Comparison of ENCODE assay signal across 25 mouse cellular contexts in the genomic region with DNA sequence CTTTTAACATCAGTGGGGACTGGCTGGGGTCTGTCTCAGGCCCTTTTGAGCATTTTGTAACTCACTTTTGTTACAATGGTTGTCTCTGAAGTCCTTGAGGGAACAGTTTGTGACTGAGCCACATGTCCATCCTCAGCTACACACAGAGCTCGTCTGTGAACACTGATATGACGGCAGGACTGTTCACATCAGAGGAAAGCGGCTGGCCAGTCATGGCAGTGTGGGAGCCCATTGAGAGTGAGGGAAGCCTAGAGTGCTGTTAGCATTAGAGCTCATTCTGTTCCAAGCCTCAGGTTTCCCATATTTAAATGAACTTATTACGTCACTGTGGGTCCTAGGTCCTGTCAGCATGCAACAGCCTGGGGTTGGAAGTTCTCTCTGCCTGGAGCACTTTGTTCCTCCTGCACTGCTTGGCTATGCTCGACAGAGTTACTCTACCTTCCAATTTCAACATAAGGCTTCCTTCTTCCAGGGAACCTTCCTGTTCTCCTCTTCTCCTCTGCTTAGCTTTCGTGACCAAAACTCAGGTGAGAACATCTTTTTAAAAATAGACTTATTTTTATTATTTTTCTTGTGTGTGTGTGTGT.
DNase-seq lines count a peak whose midpoint lies in the region; ATAC-seq lines count a peak whose summit lies in the region.
"Had no signal": no experiment of that assay in that cellular context is flagged by ENCODE, and none has a peak within 500 bp of the region (broad histone marks: within the 10 kb centered on the region; RNA-seq: fewer than 3 reads in every experiment).

No protein-coding gene starts in this region.

- H3K4me3 ChIP-seq in midbrain, embryonic 10.5 days = no peak overlapping the region
- H3K4me3 ChIP-seq in midbrain, embryonic 15.5 days = no peak overlapping the region
- H3K4me3 ChIP-seq in limb, embryonic 10.5 days = no peak overlapping the region
- H3K4me3 ChIP-seq: embryonic facial prominence, embryonic 10.5 days; embryonic facial prominence, embryonic 13.5 days; erythroblast, embryonic 14.5 days; forebrain, embryonic 12.5 days; heart, adult 2 months; heart, embryonic 10.5 days; hindbrain, embryonic 12.5 days; hindbrain, embryonic 15.5 days had no signal

- peaks cover 31% of the 10 kb centered on the region for H3K4me1 ChIP-seq in midbrain, embryonic 10.5 days
- H3K4me1 ChIP-seq in midbrain, embryonic 15.5 days = peaks cover 13% of the 10 kb centered on the region; the same call in 1 of the 2 replicates
- peaks cover 18% of the 10 kb centered on the region for H3K4me1 ChIP-seq in limb, embryonic 10.5 days

- peaks cover 8% of the 10 kb centered on the region; the same call in 1 of the 2 replicates for H3K27me3 ChIP-seq in midbrain, embryonic 10.5 days (ENCODE audit: low read depth, poor library complexity, severe bottlenecking)
- no peaks in the 10 kb centered on the region for H3K27me3 ChIP-seq in midbrain, embryonic 15.5 days (replicated peaks)
- H3K27me3 ChIP-seq in limb, embryonic 10.5 days (ENCODE audit: low read depth, poor library complexity, severe bottlenecking) = no peaks in the 10 kb centered on the region
- H3K27me3 ChIP-seq: embryonic facial prominence, embryonic 13.5 days; hindbrain, embryonic 12.5 days; hindbrain, embryonic 15.5 days had no signal

- H3K4me2 ChIP-seq in midbrain, embryonic 15.5 days = no peak overlapping the region
- H3K4me2 ChIP-seq: embryonic facial prominence, embryonic 13.5 days; forebrain, embryonic 12.5 days; hindbrain, embryonic 12.5 days; hindbrain, embryonic 15.5 days had no signal

- H3K9ac ChIP-seq in midbrain, embryonic 15.5 days = no peak overlapping the region
- H3K9ac ChIP-seq: embryonic facial prominence, embryonic 13.5 days; forebrain, embryonic 12.5 days; hindbrain, embryonic 12.5 days; hindbrain, embryonic 15.5 days had no signal

- ATAC-seq in midbrain, embryonic 15.5 days (replicated peaks) = no peak
- ATAC-seq in common myeloid progenitor, adult 5-6 weeks (replicated peaks; ENCODE audit: low read depth, poor library complexity, severe bottlenecking) = 0 out of 2 replicates have a peak, but pooled peaks have one; percentile 7
- ATAC-seq in megakaryocyte progenitor cell, adult 5-6 weeks (replicated peaks; ENCODE audit: poor library complexity) = peak; percentile 50
- no peak for ATAC-seq in CD4-positive, CD25-positive, alpha-beta regulatory T cell, adult 4 months
- ATAC-seq: forebrain, embryonic 16.5 days had no signal

- DNase-seq in midbrain, embryonic 10.5 days (ENCODE audit: low spot score) = no peak
- DNase-seq in limb, embryonic 10.5 days (ENCODE audit: low spot score) = no peak
- DNase-seq in lung, postnatal 14 days = no peak
- DNase-seq: adrenal gland, adult 2 months; adrenal gland, postnatal 14 days; B cell, adult 2 months; cerebellum, adult 11 months; cerebellum, adult 2 months; cerebellum, adult 9-11 months; cerebellum, postnatal 25 days; embryo, embryonic 11 days; gastrocnemius, postnatal 10 days; heart, adult 2 months had no signal

- H3K9me3 ChIP-seq in midbrain, embryonic 10.5 days (replicated peaks) = no peaks in the 10 kb centered on the region
- no peaks in the 10 kb centered on the region for H3K9me3 ChIP-seq in midbrain, embryonic 15.5 days
- no peaks in the 10 kb centered on the region for H3K9me3 ChIP-seq in limb, embryonic 10.5 days (replicated peaks)
- H3K9me3 ChIP-seq: embryonic facial prominence, embryonic 10.5 days; embryonic facial prominence, embryonic 13.5 days; forebrain, embryonic 12.5 days; heart, embryonic 10.5 days; hindbrain, embryonic 12.5 days; hindbrain, embryonic 15.5 days had no signal

- 0 out of 2 replicates have a peak overlapping the region, but pooled peaks have one; percentile 49 for H3K27ac ChIP-seq in midbrain, embryonic 10.5 days (replicated peaks)
- H3K27ac ChIP-seq in midbrain, embryonic 15.5 days = no peak overlapping the region
- 0 out of 2 replicates have a peak overlapping the region, but pooled peaks have one; percentile 31 for H3K27ac ChIP-seq in limb, embryonic 10.5 days
- H3K27ac ChIP-seq: embryonic facial prominence, embryonic 10.5 days; embryonic facial prominence, embryonic 13.5 days; forebrain, embryonic 12.5 days; heart, adult 2 months; heart, embryonic 10.5 days; hindbrain, embryonic 15.5 days had no signal

- 80% methylated on average over 6 of the region's 6 CpGs for WGBS in midbrain, embryonic 10.5 days
- WGBS in midbrain, embryonic 15.5 days = 81% methylated on average over 6 of the region's 6 CpGs
- 76% methylated on average over 6 of the region's 6 CpGs for WGBS in limb, embryonic 10.5 days

- no peaks in the 10 kb centered on the region for H3K36me3 ChIP-seq in midbrain, embryonic 10.5 days
- no peaks in the 10 kb centered on the region for H3K36me3 ChIP-seq in midbrain, embryonic 15.5 days (replicated peaks)
- no peaks in the 10 kb centered on the region for H3K36me3 ChIP-seq in limb, embryonic 10.5 days
- H3K36me3 ChIP-seq: embryonic facial prominence, embryonic 10.5 days; embryonic facial prominence, embryonic 13.5 days; forebrain, embryonic 12.5 days; heart, embryonic 10.5 days; hindbrain, embryonic 12.5 days; hindbrain, embryonic 15.5 days had no signal

Comparison
In these comparisons a context has a peak if more than half of its experiments do, and no peak if none do; other contexts are left out.
1. ATAC-seq: peak in common myeloid progenitor, adult 5-6 weeks (single experiment) and megakaryocyte progenitor cell, adult 5-6 weeks (single experiment); none in midbrain, embryonic 15.5 days (single experiment) and CD4-positive, CD25-positive, alpha-beta regulatory T cell, adult 4 months (single experiment).